Mouse (Mus musculus): Measurements from ENCODE around the gene Nell2. TPM values are rescaled to one million over a fixed set of nuclear protein-coding genes. Genes with fewer than 3 reads are reported as not detected.

The Nell2 gene
- polyA plus RNA-seq, 1 experiment from 2014 or later, result 0.18 TPM

DNA sequence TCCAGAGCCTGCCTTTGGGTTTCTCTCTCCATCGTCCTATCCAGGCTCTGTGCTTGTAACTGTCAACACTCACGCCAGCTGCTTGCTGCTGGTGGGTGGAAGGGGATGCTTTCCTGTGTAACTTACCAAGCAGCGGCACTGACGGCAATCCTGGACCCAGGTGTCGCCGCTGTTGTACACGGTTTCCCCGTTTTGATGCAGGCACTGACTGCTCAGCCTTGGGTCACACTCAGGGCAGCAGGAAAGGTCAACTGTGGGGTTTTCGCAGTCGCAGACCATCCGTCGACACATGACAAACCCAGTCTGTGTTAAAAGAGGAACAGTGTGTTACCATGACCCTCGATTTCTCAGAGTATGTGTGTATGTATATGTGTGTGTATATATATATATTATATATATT, 297.2 kb downstream of the Nell2 start:
- H3K36me3 ChIP-seq (replicated peaks; ENCODE audit: insufficient read depth, low read length), result no peaks in the 10 kb centered on the region
- no peak overlapping the region for H3K4me3 ChIP-seq (ENCODE audit: low read depth, low read length)
- no peaks in the 10 kb centered on the region for H3K4me1 ChIP-seq (ENCODE audit: insufficient read depth)
- H3K9ac ChIP-seq (replicated peaks), result no peak overlapping the region
- no peak for ATAC-seq
- H3K27ac ChIP-seq (ENCODE audit: low read depth), result no peak overlapping the region
- no peak for DNase-seq
- no peaks in the 10 kb centered on the region for H3K27me3 ChIP-seq (ENCODE audit: insufficient read depth, low read length)
- H3K9me3 ChIP-seq (ENCODE audit: low read length), result no peaks in the 10 kb centered on the region
- 78% methylated on average over 13 of the region's 13 CpGs for WGBS (ENCODE audit: insufficient replicate concordance)
- H3K4me2 ChIP-seq (ENCODE audit: low read depth, low read length), result no peak overlapping the region
- TF ChIP-seq EP300 (IDR thresholded peaks at IDR 0.05; ENCODE audit: low read depth) (no peak), CTCF (IDR thresholded peaks at IDR 0.05; ENCODE audit: low read depth) (no peak)

GRCm38 (mm10) chr15:95216640-95217365, 311.6 kb downstream of the Nell2 start:
- Histone ChIP-seq H3K36me3 (replicated peaks; ENCODE audit: insufficient read depth, low read length) (no peaks in the 10 kb centered on the region), H3K9ac (replicated peaks) (no peak overlapping the region)
- WGBS (ENCODE audit: insufficient replicate concordance), result 72% methylated on average over 12 of the region's 12 CpGs

DNA sequence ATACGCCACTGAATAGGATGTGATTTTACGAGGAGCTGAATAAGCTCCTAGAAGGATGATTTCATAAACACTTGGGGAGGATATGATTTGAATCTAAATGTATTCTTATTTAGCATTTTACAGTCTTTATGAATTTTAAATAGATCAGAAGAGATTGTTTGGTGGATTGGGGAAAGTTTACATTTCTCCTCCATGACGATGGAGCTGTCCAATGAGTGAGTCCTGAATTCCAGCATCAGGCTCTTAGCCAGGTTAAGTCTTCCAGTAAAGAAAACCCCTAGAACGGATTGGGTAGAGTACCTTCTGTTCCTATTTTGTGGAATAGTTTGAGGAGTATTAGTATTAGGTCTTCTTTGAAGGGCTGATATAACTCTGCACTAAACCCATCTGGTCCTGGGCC, 317.8 kb downstream of the Nell2 start:
- Histone ChIP-seq H3K4me2 (ENCODE audit: low read depth, low read length) (no peak overlapping the region), H3K9ac (replicated peaks) (no peak overlapping the region), H3K27me3 (ENCODE audit: insufficient read depth, low read length) (no peaks in the 10 kb centered on the region), H3K4me1 (ENCODE audit: insufficient read depth) (no peaks in the 10 kb centered on the region), H3K36me3 (replicated peaks; ENCODE audit: insufficient read depth, low read length) (no peaks in the 10 kb centered on the region), H3K9me3 (ENCODE audit: low read length) (no peaks in the 10 kb centered on the region), H3K27ac (ENCODE audit: low read depth) (no peak overlapping the region), H3K4me3 (ENCODE audit: low read depth, low read length) (no peak overlapping the region)
- TF ChIP-seq CTCF (IDR thresholded peaks at IDR 0.05; ENCODE audit: low read depth) (no peak), EP300 (IDR thresholded peaks at IDR 0.05; ENCODE audit: low read depth) (no peak)
- 66% methylated on average over 4 of the region's 4 CpGs for WGBS (ENCODE audit: insufficient replicate concordance)
- DNase-seq, result no peak
- ATAC-seq, result no peak

More at GRCm38 (mm10) chr15:95216640-95217365, 311.6 kb downstream of the Nell2 start:
- Histone ChIP-seq H3K4me3 (ENCODE audit: low read depth, low read length) (no peak overlapping the region), H3K4me2 (ENCODE audit: low read depth, low read length) (no peak overlapping the region), H3K9me3 (ENCODE audit: low read length) (no peaks in the 10 kb centered on the region), H3K27me3 (ENCODE audit: insufficient read depth, low read length) (no peaks in the 10 kb centered on the region), H3K4me1 (ENCODE audit: insufficient read depth) (no peaks in the 10 kb centered on the region), H3K27ac (ENCODE audit: low read depth) (no peak overlapping the region)
- no peak for ATAC-seq
- DNase-seq, result no peak
- TF ChIP-seq EP300 (IDR thresholded peaks at IDR 0.05; ENCODE audit: low read depth) (no peak), CTCF (IDR thresholded peaks at IDR 0.05; ENCODE audit: low read depth) (no peak)

- Histone ChIP-seq H3K4me3 (ENCODE audit: low read depth, low read length) (no peak overlapping the region), H3K9ac (replicated peaks) (no peak overlapping the region), H3K4me1 (ENCODE audit: insufficient read depth) (no peaks in the 10 kb centered on the region), H3K4me2 (ENCODE audit: low read depth, low read length) (no peak overlapping the region), H3K36me3 (replicated peaks; ENCODE audit: insufficient read depth, low read length) (no peaks in the 10 kb centered on the region), H3K27me3 (ENCODE audit: insufficient read depth, low read length) (no peaks in the 10 kb centered on the region), H3K9me3 (ENCODE audit: low read length) (no peaks in the 10 kb centered on the region), H3K27ac (ENCODE audit: low read depth) (no peak overlapping the region)
- 62% methylated on average over 4 of the region's 4 CpGs for WGBS (ENCODE audit: insufficient replicate concordance)
- TF ChIP-seq EP300 (IDR thresholded peaks at IDR 0.05; ENCODE audit: low read depth) (no peak), CTCF (IDR thresholded peaks at IDR 0.05; ENCODE audit: low read depth) (no peak)
- no peak for DNase-seq
- no peak for ATAC-seq
Observed at GRCm38 (mm10) chr15:95209186-95209585, 319.2 kb downstream of the Nell2 start.

- Histone ChIP-seq H3K36me3 (replicated peaks; ENCODE audit: insufficient read depth, low read length) (no peaks in the 10 kb centered on the region), H3K4me3 (ENCODE audit: low read depth, low read length) (no peak overlapping the region), H3K27me3 (ENCODE audit: insufficient read depth, low read length) (no peaks in the 10 kb centered on the region), H3K27ac (ENCODE audit: low read depth) (no peak overlapping the region), H3K4me1 (ENCODE audit: insufficient read depth) (no peaks in the 10 kb centered on the region), H3K9me3 (ENCODE audit: low read length) (no peaks in the 10 kb centered on the region), H3K9ac (replicated peaks) (no peak overlapping the region), H3K4me2 (ENCODE audit: low read depth, low read length) (no peak overlapping the region)
- ATAC-seq (no peak), DNase-seq (no peak)
- TF ChIP-seq CTCF (IDR thresholded peaks at IDR 0.05; ENCODE audit: low read depth) (no peak), EP300 (IDR thresholded peaks at IDR 0.05; ENCODE audit: low read depth) (no peak)
- 55% methylated on average over 9 of the region's 9 CpGs for WGBS (ENCODE audit: insufficient replicate concordance)
Observed at GRCm38 (mm10) chr15:95193661-95194280, 334.6 kb downstream of the Nell2 start.

DNA sequence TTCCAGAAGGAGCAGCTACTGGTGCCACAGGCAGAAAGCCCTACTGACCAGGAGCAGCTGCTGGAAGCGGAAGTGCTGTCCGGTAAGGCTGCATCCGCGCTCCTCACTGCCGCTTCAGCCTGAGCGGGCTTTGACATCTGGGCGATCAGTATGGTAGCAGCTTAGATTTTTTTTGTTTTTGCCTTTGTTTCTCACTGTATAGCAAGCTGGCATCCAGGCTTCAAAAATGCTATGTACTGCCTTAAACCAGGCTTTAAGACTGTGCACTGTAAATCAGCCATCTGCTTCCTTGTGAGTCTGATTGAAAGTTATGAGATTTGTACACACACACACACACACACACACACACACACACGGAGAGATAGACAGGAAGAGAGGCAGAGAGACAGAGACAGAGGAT, 335.4 kb downstream of the Nell2 start:
- Histone ChIP-seq H3K9me3 (ENCODE audit: low read length) (no peaks in the 10 kb centered on the region), H3K36me3 (replicated peaks; ENCODE audit: insufficient read depth, low read length) (no peaks in the 10 kb centered on the region), H3K27ac (ENCODE audit: low read depth) (no peak overlapping the region), H3K4me2 (ENCODE audit: low read depth, low read length) (no peak overlapping the region), H3K27me3 (ENCODE audit: insufficient read depth, low read length) (no peaks in the 10 kb centered on the region), H3K4me3 (ENCODE audit: low read depth, low read length) (no peak overlapping the region), H3K4me1 (ENCODE audit: insufficient read depth) (no peaks in the 10 kb centered on the region), H3K9ac (replicated peaks) (no peak overlapping the region)
- WGBS (ENCODE audit: insufficient replicate concordance), result 86% methylated on average over 8 of the region's 8 CpGs
- ATAC-seq (no peak), DNase-seq (no peak)
- TF ChIP-seq CTCF (IDR thresholded peaks at IDR 0.05; ENCODE audit: low read depth) (no peak), EP300 (IDR thresholded peaks at IDR 0.05; ENCODE audit: low read depth) (no peak)

Measured in liver, postnatal 0 days (tissue).